Mouse (Mus musculus) forebrain, postnatal 0 days (tissue): ENCODE results near the gene Spint1. TPM values are rescaled to one million over a fixed set of nuclear protein-coding genes. Genes with fewer than 3 reads are reported as not detected.

Source experiments
- ATAC-seq: fragments of 200-750 bp; cut with Nextera tagmentation; 2 replicates; pipeline ENCODE4 v1.8.0; 2017; ENCODE audit warnings: mild to moderate bottlenecking, moderate library complexity
- DNase-seq: peaks from one replicate; pipeline ENCODE4 v3.0.0-alpha.2; 2015
- H3K27ac ChIP-seq: fragments of 300-500 bp; sonication (generic); 2 replicates; pipeline ENCODE4 v1.5.1; 2014; ENCODE audit warnings: low read depth, mild to moderate bottlenecking, antibody characterized with exemption, low read length, moderate library complexity, mixed read lengths
- H3K27me3 ChIP-seq: fragments of 300-500 bp; sonication (generic); 2 replicates; pipeline ENCODE4 v1.6.1; 2014; ENCODE audit warnings: mild to moderate bottlenecking, low read length, mixed read lengths; ENCODE audit not compliant: insufficient read depth
- H3K36me3 ChIP-seq: fragments of 300-500 bp; sonication (generic); 2 replicates; pipeline ENCODE4 v1.6.1; 2014; ENCODE audit warnings: mild to moderate bottlenecking, moderate library complexity; ENCODE audit not compliant: insufficient read depth
- H3K4me1 ChIP-seq: fragments of 300-500 bp; sonication (generic); 2 replicates; pipeline ENCODE4 v1.6.1; 2014; ENCODE audit warnings: antibody characterized with exemption; ENCODE audit not compliant: insufficient read depth
- H3K4me2 ChIP-seq: fragments of 300-500 bp; sonication (generic); 2 replicates; pipeline ENCODE4 v1.6.1; 2014; ENCODE audit warnings: low read depth, mild to moderate bottlenecking, moderate library complexity
- H3K4me3 ChIP-seq: fragments of 300-500 bp; sonication (generic); 2 replicates; pipeline ENCODE4 v1.5.1; 2014; ENCODE audit warnings: low read depth, low read length, mixed read lengths
- H3K9ac ChIP-seq: fragments of 300-500 bp; sonication (generic); 2 replicates; pipeline ENCODE4 v1.6.1; 2014; ENCODE audit warnings: mild to moderate bottlenecking
- H3K9me3 ChIP-seq: fragments of 300-500 bp; sonication (generic); 2 replicates; pipeline ENCODE4 v1.6.1; 2016; ENCODE audit warnings: low read length
- CTCF ChIP-seq: sonication (generic); IDR thresholded peaks from 2 replicates; pipeline ENCODE4 v1.5.1; 2016; ENCODE audit warnings: antibody characterized with exemption, control low read depth, low read depth
- WGBS: fragments of 180-500 bp; shearing (Covaris S2); extraction: QIAGEN DNeasy Blood & Tissue Kit; methylation state at CpG from one replicate; pipeline ENCODE4 v1.1.7; 2014; 5-methylcytosine and 5-hydroxymethylcytosine counted together
- polyA plus RNA-seq: library from polyadenylated mRNA; unstranded; fragments of >200 nt; fragmentation: Nextera tagmentation; extraction: Ambion mirVana; gene quantifications from 2 replicates; pipeline ENCODE4 v1.2.1, GENCODE M21; 2015
- total RNA-seq: library from RNA; depleted of rRNA; stranded (reverse); fragments of >200 nt; gene quantifications from 2 replicates; pipeline ENCODE4 v1.2.3, GENCODE M21; 2014

Spint1 gene
- total and polyA plus RNA-seq, 2 experiments from 2014 or later: 1.1 to 1.6 TPM

- DNase-seq (no peak), ATAC-seq (no peak)
- TF ChIP-seq CTCF: no peak
- Histone ChIP-seq H3K9me3 (no peaks in the 10 kb centered on the region), H3K4me3 (no peak overlapping the region), H3K4me1 (no peaks in the 10 kb centered on the region), H3K36me3 (no peaks in the 10 kb centered on the region), H3K27ac (no peak overlapping the region), H3K4me2 (no peak overlapping the region), H3K27me3 (peaks cover 21% of the 10 kb centered on the region), H3K9ac (no peak overlapping the region)
- 79% methylated on average over 9 of the region's 9 CpGs for WGBS
Observed at GRCm38 (mm10) chr2:119242548-119242947, 5.4 kb downstream of the Spint1 start.

GRCm38 (mm10) chr2:119245246-119245645 lies 8.1 kb downstream of the Spint1 start:
- no peak for TF ChIP-seq CTCF
- WGBS: 85% methylated on average over 7 of the region's 7 CpGs
- Histone ChIP-seq H3K27ac (no peak overlapping the region), H3K9me3 (no peaks in the 10 kb centered on the region), H3K4me2 (no peak overlapping the region), H3K27me3 (no peaks in the 10 kb centered on the region), H3K4me3 (no peak overlapping the region), H3K36me3 (no peaks in the 10 kb centered on the region), H3K4me1 (no peaks in the 10 kb centered on the region), H3K9ac (no peak overlapping the region)
- ATAC-seq (no peak), DNase-seq (no peak)

- TF ChIP-seq CTCF: no peak
- ATAC-seq (peak; percentile 68), DNase-seq (no peak)
- Histone ChIP-seq H3K4me3 (no peak overlapping the region), H3K4me1 (no peaks in the 10 kb centered on the region), H3K9ac (no peak overlapping the region), H3K4me2 (no peak overlapping the region), H3K27me3 (no peaks in the 10 kb centered on the region), H3K9me3 (no peaks in the 10 kb centered on the region), H3K27ac (no peak overlapping the region; the same call in 1 of the 2 replicates), H3K36me3 (no peaks in the 10 kb centered on the region)
- WGBS: 73% methylated on average over 9 of the region's 9 CpGs
Observed at GRCm38 (mm10) chr2:119247904-119248303, 10.7 kb downstream of the Spint1 start.

- Histone ChIP-seq H3K4me2 (no peak overlapping the region), H3K36me3 (no peaks in the 10 kb centered on the region), H3K9me3 (no peaks in the 10 kb centered on the region), H3K27me3 (no peaks in the 10 kb centered on the region), H3K27ac (no peak overlapping the region), H3K4me3 (no peak overlapping the region), H3K4me1 (no peaks in the 10 kb centered on the region), H3K9ac (no peak overlapping the region)
- ATAC-seq (no peak), DNase-seq (no peak)
- WGBS: 75% methylated on average over 4 of the region's 4 CpGs
- TF ChIP-seq CTCF: no peak
Observed at GRCm38 (mm10) chr2:119249592-119250061, 12.5 kb downstream of the Spint1 start.

- ATAC-seq (no peak), DNase-seq (no peak)
- WGBS: 59% methylated on average over 5 of the region's 5 CpGs
- Histone ChIP-seq H3K27me3 (peaks cover 5% of the 10 kb centered on the region; the same call in 1 of the 2 replicates), H3K27ac (no peak overlapping the region), H3K4me1 (no peaks in the 10 kb centered on the region), H3K9me3 (no peaks in the 10 kb centered on the region), H3K9ac (no peak overlapping the region), H3K4me3 (no peak overlapping the region), H3K4me2 (no peak overlapping the region), H3K36me3 (no peaks in the 10 kb centered on the region)
- TF ChIP-seq CTCF: no peak
Observed at GRCm38 (mm10) chr2:119250377-119250776, 13.2 kb downstream of the Spint1 start.

- DNase-seq (peak; percentile 80), ATAC-seq (peak; percentile 73)
- H3K4me3 ChIP-seq: no peak overlapping the region
- H3K27me3 ChIP-seq: peaks cover 8% of the 10 kb centered on the region; the same call in 1 of the 2 replicates
- no peak overlapping the region for H3K9ac ChIP-seq
- H3K9me3 ChIP-seq: no peaks in the 10 kb centered on the region
- H3K36me3 ChIP-seq: no peaks in the 10 kb centered on the region
- no peak overlapping the region for H3K4me2 ChIP-seq
- H3K4me1 ChIP-seq: no peaks in the 10 kb centered on the region
- H3K27ac ChIP-seq: no peak overlapping the region
- WGBS: 15% methylated on average over 11 of the region's 11 CpGs
- peak; percentile 91 for TF ChIP-seq CTCF
Observed at GRCm38 (mm10) chr2:119250826-119251478, 13.8 kb downstream of the Spint1 start.

- Histone ChIP-seq H3K9ac (no peak overlapping the region), H3K9me3 (no peaks in the 10 kb centered on the region), H3K4me2 (no peak overlapping the region), H3K27me3 (peaks cover 8% of the 10 kb centered on the region; the same call in 1 of the 2 replicates), H3K36me3 (no peaks in the 10 kb centered on the region), H3K27ac (no peak overlapping the region), H3K4me3 (no peak overlapping the region), H3K4me1 (no peaks in the 10 kb centered on the region)
- 3% methylated on average over 7 of the region's 7 CpGs for WGBS
- no peak for DNase-seq
- no peak for ATAC-seq
- TF ChIP-seq CTCF: no peak
Observed at GRCm38 (mm10) chr2:119254976-119255375, 17.8 kb downstream of the Spint1 start.
